Mouse (Mus musculus): ENCODE measurements around the gene Slc10a1. TPM values are rescaled to one million over a fixed set of nuclear protein-coding genes. Genes with fewer than 3 reads are reported as not detected.

Gene Slc10a1
- polyA plus RNA-seq, 1 experiment from 2014 or later, result 0.32 TPM

GRCm38 (mm10) chr12:80991806-80992205 is 23.3 kb upstream of the Slc10a1 start:
- Histone ChIP-seq H3K4me3 (no peak overlapping the region), H3K36me3 (no peaks in the 10 kb centered on the region), H3K4me1 (peaks cover 14% of the 10 kb centered on the region; the same call in 1 of the 2 replicates), H3K9me3 (replicated peaks) (no peaks in the 10 kb centered on the region; the same call in 1 of the 2 replicates), H3K27me3 (ENCODE audit: low read depth, poor library complexity, severe bottlenecking) (peaks cover 4% of the 10 kb centered on the region), H3K27ac (replicated peaks) (0 out of 2 replicates have a peak overlapping the region, but pooled peaks have one; percentile 38)
- WGBS, result 92% methylated on average over 10 of the region's 10 CpGs
- no peak for DNase-seq (ENCODE audit: low spot score)

DNA sequence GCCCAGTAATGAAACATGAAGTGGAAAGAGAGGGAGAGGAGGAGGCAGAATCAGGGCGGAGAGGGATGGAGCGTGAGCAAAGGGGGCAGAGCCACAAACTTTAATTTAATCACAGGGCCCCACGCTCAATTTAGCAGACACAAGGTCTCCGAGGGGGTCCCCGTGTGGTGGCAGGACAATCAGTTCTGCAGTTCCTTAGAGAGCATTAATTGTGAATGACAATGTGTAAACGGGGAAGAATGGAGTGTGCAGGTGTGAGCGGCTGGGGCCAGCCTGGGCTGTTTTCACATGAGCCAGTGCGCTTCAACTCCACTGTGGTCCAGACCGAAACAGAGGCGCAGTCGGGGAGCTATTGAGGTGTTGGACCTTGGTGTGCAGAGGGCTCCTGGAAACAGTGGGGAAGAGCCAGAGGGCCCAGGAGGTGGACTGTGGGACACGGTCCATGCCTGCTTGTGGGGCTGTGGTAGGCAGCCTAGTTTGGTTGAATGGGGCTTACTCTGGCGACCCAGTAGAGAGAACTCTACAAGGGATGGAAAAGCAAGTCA is 22.5 kb upstream of the Slc10a1 start:
- DNase-seq (ENCODE audit: low spot score), result no peak
- WGBS, result 77% methylated on average over 13 of the region's 13 CpGs
- H3K27ac ChIP-seq (replicated peaks), result 0 out of 2 replicates have a peak overlapping the region, but pooled peaks have one; percentile 43

DNA sequence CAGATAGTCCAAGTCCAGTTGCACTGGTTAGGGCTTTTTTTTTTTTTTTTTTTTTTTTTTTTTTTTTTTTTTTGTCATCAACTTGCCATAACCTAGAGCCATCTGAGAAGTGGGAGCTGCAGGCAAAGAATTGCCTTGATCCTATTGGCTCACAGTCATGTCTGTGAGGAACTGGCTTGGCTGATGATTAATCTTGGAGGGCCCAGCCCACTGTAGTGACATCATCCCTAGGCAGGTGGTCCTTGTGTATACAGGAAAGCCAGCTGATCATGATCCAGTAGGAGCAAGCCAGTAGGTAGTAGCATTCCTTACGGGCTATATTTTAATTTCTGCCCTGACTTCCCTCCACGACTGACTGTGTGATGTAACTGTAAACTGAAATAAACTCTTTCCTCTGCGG is 19.8 kb upstream of the Slc10a1 start:
- WGBS, result 91% methylated on average over 3 of the region's 3 CpGs
- H3K36me3 ChIP-seq, result no peaks in the 10 kb centered on the region

More for the DNA sequence above, 22.5 kb upstream of the Slc10a1 start:
- H3K4me1 ChIP-seq, result peaks cover 14% of the 10 kb centered on the region; the same call in 1 of the 2 replicates
- H3K4me3 ChIP-seq, result no peak overlapping the region
- no peaks in the 10 kb centered on the region for H3K36me3 ChIP-seq
- no peaks in the 10 kb centered on the region; the same call in 1 of the 2 replicates for H3K9me3 ChIP-seq (replicated peaks)
- no peaks in the 10 kb centered on the region for H3K27me3 ChIP-seq (ENCODE audit: low read depth, poor library complexity, severe bottlenecking)

GRCm38 (mm10) chr12:80986628-80987027 is 18.1 kb upstream of the Slc10a1 start:
- H3K4me3 ChIP-seq, result no peak overlapping the region
- peaks cover 11% of the 10 kb centered on the region; the same call in 1 of the 2 replicates for H3K4me1 ChIP-seq
- no peaks in the 10 kb centered on the region; the same call in 1 of the 2 replicates for H3K9me3 ChIP-seq (replicated peaks)
- H3K27ac ChIP-seq (replicated peaks), result no peak overlapping the region
- no peak for DNase-seq (ENCODE audit: low spot score)
- H3K27me3 ChIP-seq (ENCODE audit: low read depth, poor library complexity, severe bottlenecking), result no peaks in the 10 kb centered on the region
- no peaks in the 10 kb centered on the region for H3K36me3 ChIP-seq
- 85% methylated on average over 4 of the region's 4 CpGs for WGBS

More for the DNA sequence above, 19.8 kb upstream of the Slc10a1 start:
- no peaks in the 10 kb centered on the region for H3K27me3 ChIP-seq (ENCODE audit: low read depth, poor library complexity, severe bottlenecking)
- no peaks in the 10 kb centered on the region; the same call in 1 of the 2 replicates for H3K9me3 ChIP-seq (replicated peaks)
- no peak for DNase-seq (ENCODE audit: low spot score)
- peaks cover 14% of the 10 kb centered on the region; the same call in 1 of the 2 replicates for H3K4me1 ChIP-seq
- H3K27ac ChIP-seq (replicated peaks), result no peak overlapping the region
- no peak overlapping the region for H3K4me3 ChIP-seq

- no peak for DNase-seq (ENCODE audit: low spot score)
- no peak overlapping the region for H3K4me3 ChIP-seq
- 82% methylated on average over 9 of the region's 9 CpGs for WGBS
Measured at GRCm38 (mm10) chr12:80983695-80984094, 15.2 kb upstream of the Slc10a1 start.

DNA sequence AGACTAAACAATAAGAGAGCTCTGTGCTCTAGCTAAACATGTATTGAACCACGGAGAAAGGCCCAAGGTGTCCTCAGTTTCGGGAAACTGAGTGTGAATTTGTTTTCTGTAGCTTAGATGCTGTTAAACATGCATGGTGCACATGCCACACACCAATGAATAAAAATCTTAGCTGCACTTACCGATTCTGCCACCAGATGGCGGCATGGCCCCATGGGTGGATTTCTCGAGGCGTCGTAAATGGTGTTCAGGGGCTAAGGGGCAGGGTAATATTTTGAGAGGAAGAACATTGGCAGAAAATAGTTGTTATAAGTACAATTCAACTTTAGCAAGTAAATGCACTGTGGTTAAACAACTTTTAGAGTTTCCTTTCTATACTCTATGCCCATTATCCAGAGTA is 13.8 kb upstream of the Slc10a1 start:
- 3% methylated on average over 7 of the region's 7 CpGs for WGBS
- H3K27me3 ChIP-seq (ENCODE audit: low read depth, poor library complexity, severe bottlenecking), result no peaks in the 10 kb centered on the region
- no peak overlapping the region for H3K27ac ChIP-seq (replicated peaks)
- no peaks in the 10 kb centered on the region for H3K4me1 ChIP-seq
- H3K4me3 ChIP-seq, result no peak overlapping the region
- H3K9me3 ChIP-seq (replicated peaks), result no peaks in the 10 kb centered on the region; the same call in 1 of the 2 replicates
- no peaks in the 10 kb centered on the region for H3K36me3 ChIP-seq
- peak; percentile 76 for DNase-seq (ENCODE audit: low spot score)

More at GRCm38 (mm10) chr12:80983695-80984094, 15.2 kb upstream of the Slc10a1 start:
- H3K36me3 ChIP-seq, result no peaks in the 10 kb centered on the region
- H3K4me1 ChIP-seq, result no peaks in the 10 kb centered on the region
- no peak overlapping the region for H3K27ac ChIP-seq (replicated peaks)
- H3K27me3 ChIP-seq (ENCODE audit: low read depth, poor library complexity, severe bottlenecking), result no peaks in the 10 kb centered on the region
- H3K9me3 ChIP-seq (replicated peaks), result no peaks in the 10 kb centered on the region; the same call in 1 of the 2 replicates

- Histone ChIP-seq H3K27ac (replicated peaks) (no peak overlapping the region), H3K4me1 (no peaks in the 10 kb centered on the region), H3K9me3 (replicated peaks) (no peaks in the 10 kb centered on the region; the same call in 1 of the 2 replicates), H3K36me3 (no peaks in the 10 kb centered on the region), H3K4me3 (no peak overlapping the region), H3K27me3 (ENCODE audit: low read depth, poor library complexity, severe bottlenecking) (no peaks in the 10 kb centered on the region)
- DNase-seq (ENCODE audit: low spot score), result no peak
- WGBS, result 90% methylated on average over 11 of the region's 11 CpGs
Measured at GRCm38 (mm10) chr12:80975939-80976671, 7.6 kb upstream of the Slc10a1 start.

DNA sequence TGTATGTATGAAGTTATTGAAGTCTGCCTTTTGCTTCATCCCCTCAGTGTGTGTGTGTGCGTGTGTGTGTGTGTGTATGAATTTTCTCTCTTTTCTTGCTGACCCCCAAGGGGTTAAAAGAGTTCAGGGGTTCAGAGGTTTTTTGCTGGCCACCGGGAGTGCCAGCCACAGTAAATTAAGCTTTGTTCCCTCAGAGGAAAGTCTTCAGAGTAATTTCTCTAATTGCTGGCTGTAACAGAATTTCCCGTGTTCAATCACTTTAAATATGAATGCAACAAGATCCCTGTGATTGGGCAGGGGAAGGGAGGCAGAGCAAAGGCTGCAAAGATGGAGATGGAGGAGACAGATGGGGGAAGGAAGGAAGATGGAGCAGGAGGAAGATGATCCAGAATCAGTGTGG is 3.3 kb upstream of the Slc10a1 start:
- Histone ChIP-seq H3K4me1 (no peaks in the 10 kb centered on the region), H3K27me3 (ENCODE audit: low read depth, poor library complexity, severe bottlenecking) (no peaks in the 10 kb centered on the region), H3K4me3 (no peak overlapping the region), H3K9me3 (replicated peaks) (no peaks in the 10 kb centered on the region; the same call in 1 of the 2 replicates), H3K36me3 (no peaks in the 10 kb centered on the region), H3K27ac (replicated peaks) (no peak overlapping the region)
- WGBS, result 51% methylated on average over 3 of the region's 3 CpGs
- DNase-seq (ENCODE audit: low spot score), result no peak

- Histone ChIP-seq H3K9me3 (replicated peaks) (no peaks in the 10 kb centered on the region; the same call in 1 of the 2 replicates), H3K27me3 (ENCODE audit: low read depth, poor library complexity, severe bottlenecking) (no peaks in the 10 kb centered on the region), H3K36me3 (no peaks in the 10 kb centered on the region), H3K27ac (replicated peaks) (no peak overlapping the region), H3K4me1 (no peaks in the 10 kb centered on the region), H3K4me3 (no peak overlapping the region)
- WGBS, result 68% methylated on average over 8 of the region's 8 CpGs
- DNase-seq (ENCODE audit: low spot score), result no peak
Measured at GRCm38 (mm10) chr12:80970181-80970705, 1.7 kb upstream of the Slc10a1 start.

DNA sequence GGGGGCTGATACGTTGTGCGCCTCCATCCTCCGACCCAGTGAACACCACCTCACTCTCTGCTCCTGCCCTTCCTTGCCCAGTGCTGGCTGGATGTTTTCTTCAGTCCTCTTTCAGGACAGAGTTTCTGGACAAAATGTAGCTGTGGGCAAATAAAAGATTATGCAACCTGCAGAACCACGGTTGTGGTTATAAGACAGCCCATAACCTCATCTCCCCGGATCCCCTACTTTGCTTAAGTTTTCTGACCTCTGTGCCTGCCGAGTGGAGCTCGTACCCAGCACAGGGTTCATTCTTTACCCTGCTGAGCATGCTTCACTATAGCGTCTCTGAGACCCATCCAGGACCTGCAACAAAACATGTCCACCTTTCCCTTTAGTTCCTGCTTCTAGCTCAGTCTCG is 587 bp downstream of the Slc10a1 start:
- no peaks in the 10 kb centered on the region for H3K27me3 ChIP-seq (ENCODE audit: low read depth, poor library complexity, severe bottlenecking)
- no peak for DNase-seq (ENCODE audit: low spot score)
- no peaks in the 10 kb centered on the region for H3K36me3 ChIP-seq
- 93% methylated on average over 9 of the region's 9 CpGs for whole genome bisulfite sequencing
- no peaks in the 10 kb centered on the region for H3K4me1 ChIP-seq
- no peak overlapping the region for H3K27ac ChIP-seq (replicated peaks)
- H3K9me3 ChIP-seq (replicated peaks), result no peaks in the 10 kb centered on the region
- no peak overlapping the region for H3K4me3 ChIP-seq

DNA sequence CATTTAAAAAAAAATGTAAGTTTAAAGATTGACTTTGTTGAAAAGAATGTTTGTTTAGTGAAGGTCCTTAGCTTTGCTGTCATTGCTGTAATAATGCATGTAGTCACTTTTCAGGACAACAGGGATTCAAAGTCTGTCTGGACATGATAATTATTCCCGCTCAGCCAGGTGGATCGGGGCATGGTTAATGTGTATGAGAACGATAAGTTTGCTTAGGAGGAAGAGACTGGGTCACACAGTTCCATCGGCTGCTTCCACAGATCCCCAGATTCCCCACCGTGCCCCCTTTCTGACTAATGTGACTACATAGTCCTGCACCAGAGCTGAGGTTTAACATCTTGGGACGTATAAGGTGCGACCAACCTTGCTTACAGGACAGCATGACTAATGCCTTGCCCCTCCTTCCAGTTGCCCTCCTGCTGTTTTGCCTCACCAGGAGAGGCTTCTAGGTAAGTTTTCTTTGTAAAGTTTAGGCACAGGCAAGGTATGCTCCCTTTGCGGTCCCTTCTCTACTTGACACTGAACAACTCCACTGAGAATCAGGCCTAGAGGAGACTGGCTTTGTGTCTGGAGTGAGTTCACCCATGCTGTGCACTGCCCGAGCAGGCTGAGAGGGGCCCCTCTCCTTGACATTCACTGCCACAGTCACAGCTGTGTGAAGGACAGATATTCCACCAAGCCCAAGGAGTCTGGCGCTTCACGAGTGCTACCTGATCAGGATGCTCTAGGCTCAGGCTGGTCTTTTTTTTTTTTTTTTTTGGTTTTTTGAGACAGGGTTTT is 2.3 kb downstream of the Slc10a1 start:
- H3K27me3 ChIP-seq (ENCODE audit: low read depth, poor library complexity, severe bottlenecking), result no peaks in the 10 kb centered on the region
- 87% methylated on average over 11 of the region's 11 CpGs for WGBS
- H3K4me1 ChIP-seq, result no peaks in the 10 kb centered on the region
- no peak for DNase-seq (ENCODE audit: low spot score)
- H3K36me3 ChIP-seq, result peaks cover 2% of the 10 kb centered on the region; the same call in 1 of the 2 replicates
- no peak overlapping the region for H3K4me3 ChIP-seq
- no peaks in the 10 kb centered on the region for H3K9me3 ChIP-seq (replicated peaks)
- no peak overlapping the region for H3K27ac ChIP-seq (replicated peaks)

DNA sequence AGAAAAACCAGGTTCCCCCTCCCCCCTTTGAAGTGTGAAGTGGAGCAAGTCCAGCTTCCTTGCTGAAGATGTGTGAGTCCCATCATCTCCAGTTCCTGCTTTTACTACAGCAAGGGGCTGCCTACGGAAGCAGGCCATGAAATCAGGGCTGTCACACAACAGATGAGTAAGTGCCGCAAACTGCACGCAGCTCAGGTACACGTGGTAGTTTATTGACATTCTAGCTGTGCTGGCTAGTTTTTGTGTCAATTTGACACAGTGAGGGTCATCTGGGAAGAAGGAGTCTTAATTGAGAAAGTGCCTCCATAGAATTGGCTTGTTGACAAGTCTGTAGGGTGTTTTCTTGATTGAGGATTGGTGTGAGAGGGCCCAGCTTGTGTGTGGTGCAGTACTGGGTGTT is 5.9 kb downstream of the Slc10a1 start:
- no peak for DNase-seq (ENCODE audit: low spot score)
- H3K4me1 ChIP-seq, result no peaks in the 10 kb centered on the region
- WGBS, result 82% methylated on average over 4 of the region's 4 CpGs
- H3K9me3 ChIP-seq (replicated peaks), result no peaks in the 10 kb centered on the region
- H3K36me3 ChIP-seq, result peaks cover 38% of the 10 kb centered on the region
- no peak overlapping the region for H3K27ac ChIP-seq (replicated peaks)
- no peak overlapping the region for H3K4me3 ChIP-seq
- no peaks in the 10 kb centered on the region for H3K27me3 ChIP-seq (ENCODE audit: low read depth, poor library complexity, severe bottlenecking)

Data from midbrain, embryonic 10.5 days (tissue).